Mouse (Mus musculus) olfactory bulb, adult 2 months (tissue): ENCODE measurements around the gene Cela3b. TPM values are rescaled to one million over a fixed set of nuclear protein-coding genes. Genes with fewer than 3 reads are reported as not detected.

Source experiments
- H3K27ac ChIP-seq: fragments of 200-500 bp; 2 replicates; pipeline ENCODE4 v1.5.1; 2012; ENCODE audit warnings: low read depth, low read length; ENCODE audit not compliant: insufficient read depth
- H3K4me1 ChIP-seq: fragments of 200-500 bp; 2 replicates; pipeline ENCODE4 v1.6.1; 2012; ENCODE audit warnings: low read length; ENCODE audit not compliant: control insufficient read depth, insufficient read depth
- H3K4me3 ChIP-seq: fragments of 200-500 bp; 2 replicates; pipeline ENCODE4 v1.5.1; 2012; ENCODE audit warnings: mild to moderate bottlenecking, low read depth, low read length, moderate library complexity; ENCODE audit not compliant: insufficient read depth
- CTCF ChIP-seq: fragments of 200-500 bp; IDR thresholded peaks from 2 replicates; pipeline ENCODE4 v1.5.1; 2012; ENCODE audit warnings: low read depth, mild to moderate bottlenecking, low read length, moderate library complexity; ENCODE audit not compliant: insufficient read depth
- POLR2A ChIP-seq: fragments of 200-500 bp; IDR thresholded peaks from 2 replicates; pipeline ENCODE4 v1.6.1; 2012; ENCODE audit warnings: mild to moderate bottlenecking, low read depth, low read length, moderate library complexity; ENCODE audit not compliant: insufficient read depth
- WGBS: fragments of 180-500 bp; shearing (Covaris S2); methylation state at CpG from one replicate; pipeline ENCODE4 v1.1.7; 2018; 5-methylcytosine and 5-hydroxymethylcytosine counted together
- polyA plus RNA-seq: library from polyadenylated mRNA; stranded (reverse); fragments of >200 nt; gene quantifications from 2 replicates; pipeline ENCODE4 v1.2.4, GENCODE M21; 2012; ENCODE audit warnings: low replicate concordance; ENCODE audit not compliant: missing spikeins, insufficient read depth, insufficient read length

The Cela3b gene
- polyA plus RNA-seq, 1 experiment = not detected

DNA sequence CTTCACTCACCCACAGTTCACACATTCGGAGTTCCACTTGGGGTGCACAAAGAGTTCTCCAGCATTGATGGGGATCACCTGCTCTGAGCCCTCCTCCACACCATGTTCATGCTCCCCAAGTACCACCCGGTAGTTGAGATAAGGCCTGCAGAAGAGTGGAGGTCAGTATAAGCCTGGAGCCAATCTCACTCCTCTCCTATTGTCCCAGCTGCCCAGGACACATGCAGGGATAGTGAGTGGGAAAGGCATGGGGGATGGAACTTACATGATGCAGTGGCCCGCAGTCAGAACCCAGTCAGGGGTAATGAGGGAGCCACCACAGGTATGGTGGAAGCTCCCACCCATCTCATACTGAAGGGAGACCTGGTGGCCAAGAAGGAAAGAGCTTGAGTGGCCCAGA is 24.8 kb downstream of the Cela3b start:
- TF ChIP-seq CTCF = no peak
- TF ChIP-seq POLR2A = no peak
- 91% methylated on average over 3 of the region's 3 CpGs for WGBS
- Histone ChIP-seq H3K4me3 (no peak overlapping the region), H3K4me1 (no peaks in the 10 kb centered on the region), H3K27ac (no peak overlapping the region)

DNA sequence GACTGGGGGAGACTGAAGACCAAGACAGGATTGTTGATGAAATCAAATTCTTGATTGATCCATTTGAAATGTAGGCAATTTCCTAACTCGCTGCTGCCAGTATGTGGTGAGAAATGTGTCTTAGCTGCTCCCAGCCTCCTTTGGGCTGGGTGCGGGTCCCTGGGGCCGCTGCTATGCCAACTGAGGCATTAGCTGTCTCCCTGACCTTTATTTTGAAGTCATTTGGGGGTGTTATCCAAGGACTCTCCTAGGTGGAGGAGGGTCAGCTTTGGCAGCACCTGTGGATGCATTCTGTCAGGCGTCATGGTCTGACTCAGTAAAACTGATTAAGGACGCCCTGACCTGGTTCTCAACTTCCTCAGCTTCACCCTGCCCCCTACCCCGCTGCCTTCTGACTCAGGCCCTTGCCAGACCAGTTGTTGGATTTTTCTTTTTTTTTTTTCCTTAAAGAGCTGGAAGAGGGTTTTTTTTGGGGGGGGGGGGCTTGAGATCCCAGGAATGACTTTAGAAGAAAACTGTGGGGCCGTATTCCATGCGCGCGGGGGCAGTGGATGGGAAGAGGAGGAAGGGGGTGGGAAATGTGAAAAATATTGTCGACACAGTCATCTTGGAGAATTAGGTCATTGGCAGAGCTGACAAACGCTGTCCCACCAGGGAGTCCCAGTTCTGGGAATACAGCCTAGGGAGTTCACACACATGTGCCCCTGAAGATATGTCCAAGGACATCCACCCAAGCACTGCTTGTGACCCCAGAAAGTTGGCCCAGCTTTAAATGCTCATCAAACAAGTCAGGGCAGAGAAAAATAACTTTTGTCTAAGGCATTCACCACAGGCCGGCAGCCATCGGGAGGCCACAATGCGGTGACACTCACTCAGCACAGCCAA is 33.5 kb downstream of the Cela3b start:
- Histone ChIP-seq H3K4me1 (peaks cover 4% of the 10 kb centered on the region), H3K4me3 (no peak overlapping the region), H3K27ac (no peak overlapping the region)
- WGBS = 74% methylated on average over 15 of the region's 15 CpGs
- no peak for TF ChIP-seq POLR2A
- no peak for TF ChIP-seq CTCF

DNA sequence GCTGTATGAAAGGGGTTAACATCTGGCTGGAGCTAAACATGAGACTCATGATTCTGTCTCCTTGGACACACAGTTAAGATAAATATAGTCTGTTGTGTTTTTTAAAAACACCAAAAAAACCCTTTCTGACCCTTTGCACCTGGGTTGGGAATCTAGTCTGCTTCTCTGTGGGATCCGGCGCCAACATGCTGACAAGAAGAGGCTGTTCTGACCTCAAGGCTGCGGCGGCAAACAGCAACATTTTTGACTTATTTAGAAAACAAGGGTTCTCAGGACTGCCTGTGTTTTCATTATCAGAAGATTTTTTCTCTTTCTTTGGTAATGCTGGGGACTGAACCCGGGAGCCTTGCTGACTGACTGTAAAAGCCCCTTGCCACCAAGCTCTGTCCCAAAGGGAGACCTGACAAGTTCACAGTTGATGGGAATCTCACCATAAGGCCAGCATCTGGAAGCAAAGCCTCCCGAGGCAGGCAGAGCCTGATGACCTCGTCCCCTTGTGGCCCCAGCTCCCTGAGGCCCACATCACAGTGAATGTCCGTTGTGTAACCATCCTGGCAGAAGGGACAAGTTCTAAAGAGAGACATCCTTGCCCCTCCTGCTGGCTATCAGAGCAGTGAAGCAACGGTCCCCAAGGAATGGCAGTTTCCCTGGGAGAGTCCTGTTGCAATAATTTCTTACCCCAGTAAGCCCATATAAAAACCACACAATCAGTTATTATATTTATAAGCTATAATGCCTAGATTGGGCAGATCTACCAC is 36.8 kb downstream of the Cela3b start:
- H3K4me3 ChIP-seq = no peak overlapping the region
- 67% methylated on average over 9 of the region's 9 CpGs for WGBS
- H3K27ac ChIP-seq = no peak overlapping the region
- H3K4me1 ChIP-seq = peaks cover 4% of the 10 kb centered on the region
- TF ChIP-seq CTCF = no peak
- no peak for TF ChIP-seq POLR2A

DNA sequence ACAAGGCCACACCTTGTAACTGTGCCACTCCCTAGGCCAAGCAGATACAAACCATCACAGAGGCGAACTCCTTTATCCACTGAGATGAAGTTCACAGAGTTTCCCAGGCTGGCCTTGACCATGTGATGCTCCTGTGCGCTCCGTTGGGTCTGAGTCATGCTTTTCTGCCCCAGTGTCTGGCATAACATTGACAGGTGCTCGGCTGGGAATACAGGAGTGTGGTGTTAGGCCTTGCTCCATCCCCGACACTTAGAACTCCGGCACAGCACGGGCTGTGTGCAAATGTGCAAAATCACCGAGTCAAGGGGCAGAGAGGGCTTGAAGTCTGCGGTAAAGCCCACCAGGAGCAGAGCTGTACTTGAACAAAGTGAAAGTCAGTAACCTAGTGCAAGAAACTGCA is 37.5 kb downstream of the Cela3b start:
- TF ChIP-seq POLR2A (no peak), CTCF (no peak)
- no peak overlapping the region for H3K4me3 ChIP-seq
- H3K27ac ChIP-seq = no peak overlapping the region
- peaks cover 4% of the 10 kb centered on the region for H3K4me1 ChIP-seq
- 88% methylated on average over 9 of the region's 9 CpGs for WGBS

DNA sequence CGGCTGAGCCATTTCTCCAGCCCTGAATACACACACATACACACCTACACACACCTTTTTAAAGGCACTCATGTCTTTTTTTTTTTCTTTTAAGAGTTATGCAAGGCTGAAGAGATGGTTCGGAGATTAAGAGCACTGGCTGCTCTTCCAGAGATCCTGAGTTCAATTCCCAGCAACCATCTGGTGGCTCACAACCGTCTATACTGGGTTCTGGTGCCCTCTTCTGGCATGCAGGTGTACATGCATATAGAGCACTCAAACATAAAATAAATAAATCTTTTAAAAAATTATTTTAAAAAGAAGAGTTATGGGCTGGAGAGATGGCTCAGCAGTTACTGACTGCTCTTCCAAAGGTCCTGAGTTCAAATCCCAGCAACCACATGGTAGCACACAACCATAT is 39.1 kb downstream of the Cela3b start:
- no peak for TF ChIP-seq CTCF
- TF ChIP-seq POLR2A = no peak
- 92% methylated on average over 3 of the region's 3 CpGs for WGBS
- no peak overlapping the region for H3K27ac ChIP-seq
- peaks cover 4% of the 10 kb centered on the region for H3K4me1 ChIP-seq
- H3K4me3 ChIP-seq = no peak overlapping the region

DNA sequence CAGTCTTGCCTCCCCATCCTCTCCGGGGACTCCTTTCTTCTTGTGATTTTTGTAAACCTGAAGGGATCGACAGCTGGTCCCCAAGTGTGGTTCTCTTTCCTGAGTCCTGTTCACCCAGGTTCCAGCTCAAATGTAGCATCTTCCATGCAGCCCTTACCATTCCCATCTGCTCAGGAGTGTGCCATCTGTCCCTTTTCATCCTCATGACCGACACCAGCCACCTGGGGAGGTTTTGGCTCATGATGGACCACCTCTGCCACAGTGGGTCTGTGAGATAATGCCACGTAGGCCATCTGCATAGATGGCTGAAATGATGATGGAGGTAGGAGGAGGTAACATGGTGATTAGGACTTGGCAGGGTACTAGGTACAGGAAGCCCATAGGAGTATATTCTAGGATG is 40.1 kb downstream of the Cela3b start:
- TF ChIP-seq POLR2A (no peak), CTCF (no peak)
- no peak overlapping the region for H3K27ac ChIP-seq
- WGBS = 94% methylated on average over 4 of the region's 4 CpGs
- no peak overlapping the region for H3K4me3 ChIP-seq
- H3K4me1 ChIP-seq = peaks cover 4% of the 10 kb centered on the region

DNA sequence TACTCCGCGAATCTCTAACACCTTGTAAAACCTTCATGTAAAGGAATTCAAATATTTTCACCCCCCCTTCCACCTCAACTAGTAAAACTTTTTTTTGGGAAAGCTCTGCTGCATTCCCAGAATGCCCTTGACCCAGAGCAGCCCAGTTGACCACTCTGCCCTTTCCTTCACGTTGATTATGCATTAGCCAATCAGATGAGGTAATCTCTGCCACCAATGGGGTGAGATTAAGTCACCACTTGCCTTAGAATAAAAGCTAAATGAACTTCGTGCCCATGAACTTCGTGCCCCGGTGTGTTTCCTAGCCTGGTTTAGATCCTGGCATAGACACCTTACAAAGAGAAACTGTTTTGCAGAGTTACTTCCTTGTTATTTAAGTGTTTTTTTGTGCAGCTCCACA is 41.4 kb downstream of the Cela3b start:
- Histone ChIP-seq H3K4me3 (no peak overlapping the region), H3K27ac (peak overlapping the region; percentile 93; the same call in 1 of the 2 replicates), H3K4me1 (peaks cover 4% of the 10 kb centered on the region)
- WGBS = 13% methylated on average over 6 of the region's 6 CpGs
- no peak for TF ChIP-seq CTCF
- TF ChIP-seq POLR2A = no peak

DNA sequence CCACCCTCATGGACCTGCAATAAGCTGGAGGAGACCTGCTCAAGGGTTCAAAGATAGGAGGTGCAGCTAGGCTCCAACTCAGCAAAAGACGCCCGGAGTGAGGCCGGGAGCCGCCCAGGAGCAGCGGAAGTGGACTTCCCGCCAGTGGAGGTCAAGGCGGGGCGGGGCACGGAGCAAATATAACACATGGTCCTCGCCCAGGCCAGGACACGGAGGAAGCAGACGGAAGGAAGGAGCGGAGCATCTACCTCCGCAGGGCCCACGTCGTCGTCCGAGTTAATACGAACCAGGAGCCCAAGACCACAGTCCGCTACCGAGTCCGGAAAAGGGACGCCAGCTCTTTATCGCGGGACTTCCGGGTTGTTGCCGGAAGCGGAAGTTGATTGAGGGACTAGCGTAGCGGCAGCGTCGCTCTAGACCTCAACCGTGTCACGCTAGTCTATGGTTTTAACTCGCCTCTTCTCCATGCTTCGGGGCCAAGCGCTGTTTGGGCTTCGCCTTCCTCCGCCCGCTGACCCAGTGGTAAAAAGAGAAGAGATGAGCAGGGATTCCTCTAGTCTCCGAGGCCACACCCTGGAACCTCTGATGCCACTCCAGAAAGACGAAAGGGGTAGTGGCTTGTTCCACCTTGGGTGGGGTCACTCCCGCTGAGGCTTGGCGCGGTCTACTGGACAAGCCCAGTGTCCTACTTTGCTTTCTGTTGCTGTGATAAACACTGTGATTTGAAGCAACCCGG is 42.1 kb downstream of the Cela3b start:
- WGBS = 1% methylated on average over 46 of the region's 46 CpGs
- TF ChIP-seq CTCF (no peak), POLR2A (peak; percentile 53)
- peak overlapping the region; percentile 72 for H3K4me3 ChIP-seq
- peak overlapping the region; percentile 93 for H3K27ac ChIP-seq
- H3K4me1 ChIP-seq = peaks cover 4% of the 10 kb centered on the region

DNA sequence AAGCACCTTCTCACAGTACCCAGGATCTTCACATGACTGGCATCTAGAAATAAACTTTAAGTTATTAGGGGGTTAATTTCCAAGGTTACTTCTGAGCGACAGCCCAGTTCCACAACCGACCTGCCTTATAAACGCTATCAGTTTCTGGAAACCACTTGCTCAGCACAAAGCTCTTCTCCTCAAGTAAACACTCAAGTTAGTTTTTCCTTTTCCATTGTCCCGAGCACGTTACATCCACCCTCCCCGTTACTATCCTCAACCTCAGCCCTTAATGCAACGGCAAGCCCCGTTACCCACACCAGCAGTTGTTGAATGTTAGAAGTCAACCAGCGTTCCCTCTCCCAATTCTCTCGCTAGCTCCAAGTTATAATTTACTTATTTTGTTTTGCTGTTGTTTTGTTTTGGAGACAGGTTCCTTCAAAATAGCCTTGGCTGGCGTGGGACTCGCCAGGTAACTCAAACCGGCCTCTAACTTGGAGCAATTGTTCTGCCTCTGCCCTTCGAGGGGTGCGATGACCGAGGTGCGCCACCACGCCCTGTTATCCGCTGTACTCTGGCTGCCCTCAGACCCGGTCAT is 42.8 kb downstream of the Cela3b start:
- H3K4me1 ChIP-seq = no peaks in the 10 kb centered on the region
- TF ChIP-seq POLR2A = no peak
- TF ChIP-seq CTCF = no peak
- H3K4me3 ChIP-seq = peak overlapping the region; percentile 72
- WGBS = under 1% methylated on average over 20 of the region's 20 CpGs
- H3K27ac ChIP-seq = peak overlapping the region; percentile 66
